Mouse (Mus musculus) erythroblast, adult 5-6 weeks (primary cell): ENCODE measurements around the gene Best3. TPM values are rescaled to one million over a fixed set of nuclear protein-coding genes. Genes with fewer than 3 reads are reported as not detected.
"Not testable (repeated sequence)": the region's sequence is repeated elsewhere in the genome, so short reads cannot be mapped to it uniquely, and the experiment has no call there.

Source experiments
- ATAC-seq: replicated peaks from 2 replicates; pipeline ENCODE4 v1.8.0; 2016; ENCODE audit warnings: moderate number of reproducible peaks, mild to moderate bottlenecking, moderate TSS enrichment, inconsistent platforms; ENCODE audit not compliant: poor library complexity, low FRiP score, severe bottlenecking
- total RNA-seq, 2 experiments: library from RNA; stranded (forward) in 1 of 2; stranded (reverse) in 1 of 2; fragments of 150-400 nt in 1 of 2; fragments of 200-764, 138-1000 nt in 1 of 2; gene quantifications; 2 replicates each; pipeline versions ENCODE4 v1.2.3 to v1.2.4; 2015 to 2017; ENCODE audit warnings: low replicate concordance in 2 of 2

The Best3 gene
- total RNA-seq, 2 experiments from 2014 or later: not detected

GRCm38 (mm10) chr10:117021020-117021754 lies 35.1 kb downstream of the Best3 start:
- ATAC-seq: no peak

- no peak for ATAC-seq
Observed at GRCm38 (mm10) chr10:117023693-117024092, 37.6 kb downstream of the Best3 start.

DNA sequence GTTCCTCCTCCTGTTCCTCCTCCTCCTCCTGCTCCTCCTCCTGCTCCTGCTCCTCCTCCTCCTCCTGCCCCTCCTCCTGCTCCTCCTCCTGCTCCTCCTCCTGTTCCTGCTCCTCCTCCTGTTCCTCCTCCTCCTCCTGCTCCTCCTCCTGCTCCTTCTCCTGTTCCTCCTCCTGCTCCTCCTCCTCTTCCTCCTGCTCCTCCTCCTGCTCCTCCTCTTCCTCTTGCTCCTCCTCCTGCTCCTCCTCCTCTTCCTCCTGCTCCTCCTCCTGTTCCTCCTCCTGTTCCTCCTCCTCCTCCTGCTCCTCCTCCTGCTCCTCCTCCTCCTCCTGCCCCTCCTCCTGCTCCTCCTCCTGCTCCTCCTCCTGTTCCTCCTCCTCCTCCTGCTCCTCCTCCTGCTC lies 39.7 kb downstream of the Best3 start:
- ATAC-seq: not testable (repeated sequence)

GRCm38 (mm10) chr10:117026176-117026575 lies 40.1 kb downstream of the Best3 start:
- no peak for ATAC-seq

GRCm38 (mm10) chr10:117031160-117031559 lies 45.0 kb downstream of the Best3 start:
- no peak for ATAC-seq

GRCm38 (mm10) chr10:117033785-117034184 lies 47.7 kb downstream of the Best3 start:
- ATAC-seq: peak; percentile 73

DNA sequence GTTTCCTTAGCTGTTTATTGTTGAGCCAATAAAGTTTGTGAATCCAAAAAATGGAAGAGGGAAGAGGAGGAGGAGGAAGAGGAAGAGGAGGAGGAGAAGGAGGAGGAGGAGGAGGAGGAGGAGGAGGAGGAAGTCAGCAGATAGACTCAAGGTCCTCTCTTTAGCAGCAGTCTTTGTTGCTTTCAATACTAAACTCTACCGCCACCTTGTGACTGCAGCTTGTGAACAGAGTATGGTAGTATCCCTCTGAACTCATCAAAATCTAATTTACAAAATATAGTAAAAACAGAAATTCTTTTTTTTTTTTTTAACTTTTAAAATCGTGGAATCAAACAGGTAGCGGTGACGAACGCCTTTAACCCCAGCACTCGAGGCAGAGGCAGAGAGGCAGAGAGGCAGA lies 54.2 kb downstream of the Best3 start:
- no peak for ATAC-seq

- ATAC-seq: no peak
Observed at GRCm38 (mm10) chr10:117042295-117042694, 56.2 kb downstream of the Best3 start.

- ATAC-seq: not testable (repeated sequence)
Observed at GRCm38 (mm10) chr10:117043497-117044166, 57.5 kb downstream of the Best3 start.

DNA sequence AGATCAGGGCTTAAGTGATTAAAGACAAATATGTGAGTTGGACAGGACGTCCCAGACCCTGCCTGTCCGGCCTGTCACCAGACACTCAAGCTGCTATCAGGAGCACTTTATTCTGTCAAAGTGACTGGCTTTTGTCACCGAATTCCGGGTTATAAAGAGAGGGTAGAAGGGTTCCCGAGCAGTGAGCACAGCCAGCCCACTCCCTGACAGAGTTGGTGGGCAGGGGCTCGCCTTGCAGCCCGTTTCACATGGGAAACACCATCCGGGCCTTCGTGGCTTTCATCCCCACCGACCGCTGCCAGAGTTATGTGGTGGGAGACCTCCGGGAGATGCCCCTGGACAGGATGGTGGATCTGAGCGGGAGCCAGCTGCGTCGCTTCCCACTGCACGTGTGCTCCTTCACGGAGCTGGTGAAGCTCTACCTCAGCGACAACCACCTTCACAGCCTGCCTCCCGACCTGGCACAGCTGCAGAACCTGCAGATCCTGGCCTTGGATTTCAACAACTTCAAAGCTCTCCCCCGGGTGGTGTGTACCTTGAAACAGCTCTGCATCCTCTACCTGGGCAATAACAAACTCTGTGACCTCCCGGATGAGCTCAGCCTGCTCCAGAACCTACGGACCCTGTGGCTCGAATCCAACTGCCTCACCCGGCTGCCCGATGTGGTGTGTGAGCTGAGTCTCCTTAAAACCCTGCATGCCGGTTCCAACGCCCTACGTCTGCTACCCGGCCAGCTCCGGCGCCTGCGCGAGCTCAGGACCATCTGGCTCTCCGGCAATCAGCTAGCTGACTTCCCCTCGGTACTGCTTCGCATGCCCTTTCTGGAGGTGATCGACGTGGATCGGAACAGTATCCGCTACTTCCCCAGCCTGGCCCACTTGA lies 59.3 kb downstream of the Best3 start, which contains the start of gene Lrrc10:
Gene Lrrc10 (plus strand): TSS at position 167 of the 882 bp plus-strand sequence.
- ATAC-seq: no peak

GRCm38 (mm10) chr10:117049253-117049652 lies 63.1 kb downstream of the Best3 start:
- no peak for ATAC-seq

DNA sequence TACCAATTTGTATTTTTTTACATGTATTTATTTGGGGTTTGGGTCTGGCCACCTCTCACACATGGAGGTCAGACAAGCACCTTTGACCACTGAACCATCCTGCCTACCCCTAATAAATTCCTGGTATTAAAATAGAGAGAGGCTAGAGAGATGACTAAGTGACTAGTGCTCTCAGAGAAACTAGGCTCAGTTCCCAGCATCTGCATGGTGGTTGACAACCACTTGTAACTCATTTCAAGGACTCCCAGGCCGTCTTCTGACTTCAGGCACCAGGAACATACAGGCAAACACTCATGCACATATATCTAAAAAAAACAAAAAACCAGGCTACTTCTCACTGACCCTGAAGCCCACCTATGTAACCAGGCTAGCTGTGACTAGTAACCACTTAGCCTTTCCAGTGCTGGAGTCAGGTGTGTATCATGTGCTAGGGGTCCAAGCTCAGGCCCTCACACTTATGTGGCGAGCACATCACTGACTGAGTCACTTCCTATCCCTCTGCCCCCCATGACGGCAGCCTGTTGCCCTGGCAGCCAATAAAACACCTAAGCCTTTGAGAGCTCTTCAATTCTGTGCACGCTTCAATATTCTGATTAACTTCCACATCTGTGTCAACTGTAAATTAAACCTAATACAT lies 64.0 kb downstream of the Best3 start:
- ATAC-seq: no peak

GRCm38 (mm10) chr10:117055668-117056067 lies 69.6 kb downstream of the Best3 start:
- no peak for ATAC-seq

- ATAC-seq: peak; percentile 33
Observed at GRCm38 (mm10) chr10:117062894-117063253, 76.8 kb downstream of the Best3 start.

- ATAC-seq: peak; percentile 95
Observed at GRCm38 (mm10) chr10:117063254-117064021, 77.3 kb downstream of the Best3 start, which contains the start of gene Cct2. Gene Cct2 (minus strand): TSS chr10:117063814.

DNA sequence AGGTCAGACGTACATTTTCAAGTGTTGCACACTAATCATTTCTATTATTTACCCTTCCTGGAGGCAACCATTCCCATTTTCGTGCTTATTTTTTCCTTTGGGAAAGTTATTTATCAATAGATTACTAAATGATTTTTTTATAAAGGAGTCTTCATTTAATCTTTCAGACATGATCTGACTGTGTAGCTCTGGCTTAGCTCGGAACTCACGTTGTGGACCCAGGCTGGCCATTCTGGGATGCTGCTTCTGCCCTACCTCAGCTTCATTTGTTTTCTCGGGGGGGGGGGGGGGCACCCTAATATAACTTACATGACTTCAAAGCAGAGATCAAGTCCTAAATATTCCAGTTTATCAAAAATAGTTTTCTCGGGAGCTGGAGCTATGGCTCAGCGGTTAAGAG lies 78.0 kb downstream of the Best3 start:
- ATAC-seq: no peak

GRCm38 (mm10) chr10:117069109-117069508 lies 83.0 kb downstream of the Best3 start:
- peak; percentile 38; the same call in 1 of the 2 replicates for ATAC-seq

- ATAC-seq: no peak
Observed at GRCm38 (mm10) chr10:117072191-117072888, 86.2 kb downstream of the Best3 start.
